Mouse (Mus musculus) large intestine, adult 2 months (tissue): Measurements from ENCODE around the gene Idh2. TPM values are rescaled to one million over a fixed set of nuclear protein-coding genes. Genes with fewer than 3 reads are reported as not detected.

Experiments used
- DNase-seq: peaks from one replicate; pipeline ENCODE4 v3.0.0-alpha.2; 2012; ENCODE audit warnings: low read depth, low spot score
- WGBS: fragments of 180-500 bp; shearing (Covaris S2); methylation state at CpG from one replicate; pipeline ENCODE4 v1.1.7; 2018; 5-methylcytosine and 5-hydroxymethylcytosine counted together
- polyA plus RNA-seq: library from polyadenylated mRNA; depleted of rRNA; stranded (reverse); fragments of >200 nt; gene quantifications from 2 replicates; pipeline ENCODE4 v1.2.3, GENCODE M21; 2012

Idh2 gene
- polyA plus RNA-seq, 1 experiment, result 156 TPM

DNA sequence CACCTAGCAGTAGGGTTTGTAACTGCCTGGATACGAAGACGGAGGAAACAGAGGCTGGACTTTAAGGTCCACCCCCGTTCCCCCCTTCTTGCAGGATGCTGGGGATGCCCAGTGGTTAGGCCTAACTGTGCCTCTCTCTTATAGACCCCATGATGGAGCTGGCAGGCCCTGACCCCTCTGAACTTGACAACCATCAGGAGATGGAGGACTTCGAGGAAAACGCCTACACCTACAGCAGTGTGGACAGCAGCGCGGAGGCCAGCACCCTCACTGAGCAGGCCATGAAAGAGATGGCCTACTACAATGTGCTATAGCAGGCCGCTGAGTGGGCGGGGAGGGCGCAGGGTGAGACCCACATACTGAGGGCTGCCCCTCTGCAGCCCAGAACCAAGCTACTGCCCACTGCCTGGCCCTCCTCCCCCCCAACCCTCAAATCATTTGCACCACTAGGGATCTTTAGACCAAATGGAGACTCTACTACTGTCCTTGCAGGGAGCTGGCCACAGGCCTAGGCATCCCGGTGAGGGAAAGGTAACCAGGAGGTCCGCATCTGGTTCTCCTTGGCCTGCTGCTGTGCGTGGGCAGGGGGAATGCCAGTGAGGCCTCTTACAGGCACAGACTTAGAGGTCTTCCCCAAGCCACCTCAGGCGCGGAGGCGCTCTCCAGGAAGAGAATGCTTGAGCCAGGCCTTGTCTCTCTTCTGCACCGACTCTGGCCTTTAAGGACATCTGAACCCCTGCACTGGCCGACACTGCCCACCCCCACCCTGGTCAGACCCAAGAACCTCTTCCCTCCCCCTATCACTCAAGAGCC, 24.8 kb downstream of the Idh2 start:
- 91% methylated on average over 18 of the region's 18 CpGs for WGBS
- DNase-seq, result no peak

DNA sequence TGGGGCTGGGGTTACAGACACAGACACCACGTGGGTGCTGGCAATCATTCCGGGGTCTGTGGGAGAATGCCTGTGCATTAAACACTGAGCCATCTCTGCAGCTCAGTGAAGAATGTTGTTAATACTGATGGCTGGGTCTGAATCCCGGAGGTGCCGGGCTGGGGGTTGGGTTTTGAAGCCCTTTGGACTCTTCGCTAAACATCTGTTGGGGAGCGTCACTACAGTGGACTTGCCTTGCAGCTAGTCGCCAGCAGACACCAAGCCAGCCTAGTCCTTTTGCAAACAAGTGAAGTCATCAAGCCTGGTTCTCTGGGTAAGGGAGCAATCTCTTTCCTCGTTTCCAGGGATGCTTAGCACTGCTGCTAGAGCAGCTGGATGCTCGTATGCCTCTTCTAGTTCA, 27.0 kb downstream of the Idh2 start:
- DNase-seq, result no peak
- 38% methylated on average over 9 of the region's 9 CpGs for WGBS

DNA sequence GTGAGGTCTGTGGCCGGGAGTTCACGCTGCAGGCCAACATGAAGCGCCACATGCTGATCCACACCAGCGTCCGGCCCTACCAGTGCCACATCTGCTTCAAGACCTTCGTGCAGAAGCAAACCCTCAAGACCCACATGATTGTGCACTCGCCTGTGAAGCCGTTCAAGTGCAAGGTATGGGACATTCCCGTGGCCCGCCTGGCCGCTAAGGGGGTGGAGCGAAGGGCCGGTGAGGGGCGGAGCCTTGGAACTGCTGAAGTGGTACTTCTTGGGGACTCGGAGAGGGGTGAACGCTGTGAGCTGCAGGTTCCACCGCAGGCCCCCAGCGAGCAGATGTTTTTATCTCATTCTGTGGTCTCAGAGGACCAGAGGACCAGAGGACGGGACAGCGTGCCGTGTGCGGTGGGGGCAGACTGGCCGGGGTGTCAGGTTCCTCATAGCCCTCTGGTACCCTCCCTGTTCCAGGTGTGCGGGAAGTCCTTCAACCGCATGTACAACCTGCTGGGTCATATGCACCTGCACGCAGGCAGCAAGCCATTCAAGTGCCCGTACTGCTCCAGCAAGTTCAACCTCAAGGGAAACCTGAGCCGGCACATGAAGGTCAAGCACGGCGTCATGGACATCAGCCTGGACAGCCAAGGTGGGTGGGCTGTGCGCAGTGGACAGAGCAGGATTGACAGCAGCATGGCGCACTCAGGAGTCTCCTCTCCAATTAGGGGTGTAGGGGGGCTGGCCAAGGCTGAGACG, 29.0 kb downstream of the Idh2 start:
- no peak for DNase-seq
- WGBS, result 87% methylated on average over 33 of the region's 33 CpGs

DNA sequence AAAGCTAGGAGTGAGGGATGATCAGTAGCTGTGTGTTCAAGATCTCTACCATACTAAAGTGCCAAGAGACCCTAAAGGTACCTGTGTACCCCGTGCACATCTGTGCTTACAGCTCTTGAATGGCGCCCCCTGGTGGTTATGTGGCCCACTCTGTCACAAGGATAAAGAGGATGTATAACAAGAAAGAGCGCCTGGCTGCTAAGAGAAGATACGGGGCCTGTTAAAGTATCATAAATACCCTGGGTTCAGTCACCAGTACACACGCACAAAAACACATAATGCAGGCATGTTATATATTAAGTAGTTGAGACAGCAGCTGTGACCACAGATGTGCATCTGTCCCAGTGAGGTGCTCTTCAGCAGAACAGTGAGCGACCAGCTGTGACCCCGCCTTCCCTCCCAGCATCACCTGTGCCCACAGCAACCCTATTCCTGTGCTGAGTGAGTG, 30.7 kb downstream of the Idh2 start:
- 37% methylated on average over 7 of the region's 7 CpGs for WGBS
- DNase-seq, result no peak

DNA sequence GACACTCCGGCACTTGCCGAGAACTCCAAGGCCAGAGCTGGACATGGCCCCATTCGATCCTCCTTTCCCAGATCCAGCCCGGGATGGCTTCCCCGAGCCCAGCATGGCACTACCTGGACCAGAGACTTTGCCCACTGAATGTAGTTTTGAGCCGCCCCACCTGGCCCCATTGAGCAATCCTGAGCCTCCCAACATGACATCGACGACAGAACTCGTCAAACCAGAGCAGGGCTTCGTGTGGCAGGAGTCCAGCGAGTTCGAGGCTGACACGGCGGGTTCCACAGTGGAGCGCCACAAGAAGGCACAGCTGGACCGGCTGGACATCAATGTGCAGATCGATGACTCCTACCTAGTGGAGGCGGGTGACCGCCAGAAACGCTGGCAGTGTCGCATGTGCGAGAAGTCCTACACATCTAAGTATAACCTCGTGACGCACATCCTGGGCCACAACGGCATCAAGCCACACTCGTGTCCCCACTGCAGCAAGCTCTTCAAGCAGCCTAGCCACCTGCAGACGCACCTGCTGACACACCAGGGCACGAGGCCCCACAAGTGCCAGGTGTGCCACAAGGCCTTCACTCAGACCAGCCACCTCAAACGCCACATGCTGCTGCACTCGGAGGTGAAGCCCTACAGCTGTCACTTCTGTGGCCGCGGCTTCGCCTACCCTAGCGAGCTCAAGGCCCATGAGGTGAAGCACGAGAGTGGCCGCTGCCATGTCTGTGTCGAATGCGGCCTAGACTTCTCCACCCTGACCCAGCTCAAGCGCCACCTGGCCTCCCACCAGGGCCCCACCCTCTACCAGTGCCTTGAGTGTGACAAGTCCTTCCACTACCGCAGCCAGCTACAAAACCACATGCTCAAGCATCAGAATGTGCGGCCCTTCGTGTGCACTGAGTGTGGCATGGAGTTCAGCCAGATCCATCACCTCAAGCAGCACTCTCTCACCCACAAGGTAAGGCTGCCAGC, 33.3 kb downstream of the Idh2 start:
- no peak for DNase-seq
- WGBS, result 91% methylated on average over 42 of the region's 42 CpGs

DNA sequence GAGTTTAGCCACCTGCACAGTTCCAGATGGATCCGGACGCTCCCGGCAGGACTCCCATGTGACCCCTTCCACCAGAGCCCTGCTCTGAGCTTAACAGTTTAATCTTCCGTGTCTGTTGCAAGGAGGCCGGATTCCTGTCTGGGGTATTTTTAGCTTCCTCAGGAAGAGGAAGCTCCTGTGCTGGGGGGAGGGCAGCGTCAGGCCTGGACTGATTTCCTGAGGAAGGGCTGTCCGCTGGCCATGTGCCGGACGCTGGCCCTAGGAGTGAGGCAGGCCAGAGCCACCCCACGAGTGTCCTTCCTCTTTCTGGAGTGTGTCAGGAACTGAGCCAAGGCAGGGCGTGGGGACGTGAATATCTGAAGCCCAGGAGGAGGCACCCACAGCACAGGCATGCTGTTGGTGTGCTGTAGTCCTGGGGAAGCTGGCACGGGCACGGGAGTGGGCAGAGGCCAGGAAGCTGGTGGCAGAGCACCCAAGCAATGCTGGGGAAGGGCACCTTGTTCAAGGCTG, 36.3 kb downstream of the Idh2 start:
- 34% methylated on average over 14 of the region's 14 CpGs for WGBS
- no peak for DNase-seq

DNA sequence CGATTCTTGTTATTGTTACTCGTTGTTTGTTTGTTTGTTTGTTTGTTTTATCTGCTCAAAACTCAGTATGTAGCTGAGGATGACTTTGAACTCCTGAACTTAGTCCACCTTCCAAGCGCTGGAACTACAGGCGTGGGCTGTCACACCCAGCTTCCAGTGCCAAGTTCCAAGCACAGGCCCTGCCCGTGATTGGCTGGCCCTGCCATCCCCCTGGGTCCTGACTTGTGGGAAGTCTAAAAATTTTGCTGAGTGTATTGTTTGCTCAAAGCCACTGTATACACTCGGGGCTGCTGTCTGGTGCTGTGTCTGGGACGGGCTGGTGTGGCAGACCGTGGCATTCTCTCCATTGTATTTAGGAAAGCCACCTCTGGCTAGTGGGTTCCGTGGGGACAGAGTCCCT, 37.4 kb downstream of the Idh2 start:
- no peak for DNase-seq
- WGBS, result 31% methylated on average over 9 of the region's 9 CpGs

DNA sequence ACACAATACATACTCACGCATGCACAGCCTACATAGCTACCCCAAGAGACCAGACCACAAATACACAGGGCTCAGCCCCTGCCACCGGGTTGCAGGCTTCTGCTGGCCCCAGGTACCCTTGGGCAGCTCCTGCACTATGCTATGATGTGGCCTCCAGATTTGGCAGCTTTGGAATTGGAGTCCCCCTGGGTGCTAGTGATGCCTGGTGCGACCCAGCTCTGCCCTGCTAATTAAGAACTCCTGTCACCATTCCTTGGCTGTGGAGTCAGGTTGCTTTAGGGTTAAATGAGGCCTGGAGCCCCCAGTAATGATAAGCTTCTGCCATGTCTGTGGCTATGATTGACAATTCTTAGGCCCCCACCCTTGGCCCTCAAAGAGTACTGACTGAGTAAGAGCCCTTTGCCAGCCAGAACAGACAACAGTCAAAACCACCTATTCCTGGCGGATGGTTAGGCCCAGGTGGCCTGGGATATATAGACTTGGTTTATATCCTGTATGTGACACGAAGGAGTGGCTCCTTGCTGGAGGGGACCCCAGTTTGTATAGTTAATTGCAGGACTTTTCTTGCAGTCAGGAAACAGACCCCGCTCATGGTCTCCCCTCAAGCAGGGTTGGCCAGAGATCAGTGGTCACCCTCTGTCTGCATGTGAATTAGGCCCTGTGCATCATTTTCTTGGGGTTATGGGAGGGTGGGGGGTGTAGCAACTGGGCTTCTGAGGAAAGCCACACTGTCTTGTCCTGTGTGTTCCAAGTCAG, 38.1 kb downstream of the Idh2 start:
- 82% methylated on average over 6 of the region's 6 CpGs for WGBS
- no peak for DNase-seq

DNA sequence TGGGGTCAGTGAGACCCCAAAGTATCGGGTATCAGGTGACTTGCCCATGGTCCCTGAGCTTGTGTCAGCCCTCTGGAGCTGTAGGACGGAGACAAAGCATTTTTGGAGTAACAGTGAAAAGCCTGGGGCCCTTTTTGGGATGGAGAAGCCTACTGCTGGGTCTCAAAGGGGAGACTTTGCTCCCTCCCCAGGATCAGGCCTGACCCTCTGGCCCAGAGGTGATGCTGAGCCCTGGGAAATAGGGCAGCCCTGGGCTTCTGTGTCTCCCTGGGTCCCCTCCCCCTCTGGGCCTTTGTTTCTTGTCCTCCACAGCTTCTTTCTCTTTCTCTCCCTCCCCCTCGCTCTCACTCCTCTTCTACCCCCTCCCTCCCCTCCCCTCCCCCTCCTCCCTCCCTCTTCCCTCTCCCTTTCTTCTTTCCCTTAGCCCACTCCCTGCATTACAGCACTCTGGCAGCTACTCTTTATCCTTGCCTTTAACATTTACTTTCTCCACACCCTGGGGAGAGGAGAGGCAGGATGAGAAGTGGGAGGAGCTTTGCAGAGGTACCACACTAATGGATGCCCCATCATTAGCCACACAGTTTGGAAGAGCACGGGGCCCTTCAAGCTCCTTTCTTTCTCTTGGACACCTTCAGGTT, 39.1 kb downstream of the Idh2 start:
- 79% methylated on average over 4 of the region's 4 CpGs for WGBS
- DNase-seq, result no peak

DNA sequence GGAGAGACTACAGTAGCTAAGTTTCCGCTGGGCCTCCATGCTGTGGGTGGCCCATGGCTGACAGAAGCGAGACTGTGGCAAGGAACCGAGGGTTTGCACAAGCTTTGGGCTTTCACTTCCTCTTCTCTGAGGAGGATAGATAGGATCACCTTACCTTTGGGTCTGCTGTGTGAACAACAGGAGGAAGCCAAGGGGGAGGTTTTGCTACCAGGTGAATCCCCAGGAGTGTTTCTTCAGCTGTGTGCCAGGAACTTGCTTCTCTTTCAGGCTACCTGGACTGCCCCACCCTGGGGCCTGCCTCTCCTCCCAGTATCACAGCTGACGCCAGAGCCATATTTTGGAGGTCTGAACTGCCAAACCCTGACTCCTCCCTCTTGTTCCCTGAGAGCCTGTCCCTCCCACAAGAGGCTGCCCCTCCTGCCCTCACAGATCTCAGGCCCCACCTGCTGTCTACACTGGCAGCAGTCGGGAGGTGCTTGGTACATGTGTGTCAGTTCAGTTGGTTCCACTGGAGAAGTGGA, 40.2 kb downstream of the Idh2 start:
- WGBS, result 20% methylated on average over 5 of the region's 5 CpGs
- peak; percentile 67 for DNase-seq

DNA sequence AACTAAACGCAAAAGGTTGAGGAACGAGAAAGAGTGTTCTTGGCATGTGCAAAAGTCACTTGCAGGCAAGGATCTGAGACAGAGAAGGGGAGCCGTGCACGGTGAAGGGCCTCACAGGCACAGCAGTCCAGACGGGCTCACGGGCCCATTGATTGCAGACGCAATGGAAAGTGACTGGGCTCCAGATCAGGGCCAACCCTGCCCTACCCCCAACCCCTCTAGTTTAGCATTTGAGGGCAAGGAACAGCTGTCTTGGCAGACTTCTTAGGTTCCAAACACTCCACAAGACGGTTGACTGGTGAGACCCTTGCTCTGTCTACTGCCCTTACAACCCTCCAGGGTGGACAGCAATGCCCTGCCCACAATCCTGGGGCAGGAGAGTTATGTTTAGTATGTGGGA, 41.7 kb downstream of the Idh2 start:
- 41% methylated on average over 8 of the region's 8 CpGs for WGBS
- DNase-seq, result no peak

DNA sequence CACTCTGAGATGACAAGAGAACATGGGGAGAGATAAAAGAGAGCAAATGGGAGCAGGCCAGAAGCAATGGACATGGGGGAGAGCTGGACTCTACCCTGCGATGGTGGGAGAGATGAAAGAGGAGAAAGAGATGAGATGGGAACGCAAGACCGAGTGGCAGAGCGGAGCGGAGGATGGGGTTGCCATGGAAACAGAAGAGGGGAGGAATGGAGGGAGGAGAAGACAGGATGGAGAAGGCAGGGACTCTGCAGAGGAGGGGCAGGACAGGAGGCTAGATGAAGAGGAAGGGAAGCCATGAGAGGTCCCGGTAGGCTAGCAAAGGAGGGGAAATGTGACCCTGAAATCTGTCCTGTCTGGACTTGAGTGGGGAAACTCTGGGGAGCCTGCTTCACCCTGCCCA, 42.9 kb downstream of the Idh2 start:
- WGBS, result 93% methylated on average over 6 of the region's 6 CpGs
- no peak for DNase-seq

DNA sequence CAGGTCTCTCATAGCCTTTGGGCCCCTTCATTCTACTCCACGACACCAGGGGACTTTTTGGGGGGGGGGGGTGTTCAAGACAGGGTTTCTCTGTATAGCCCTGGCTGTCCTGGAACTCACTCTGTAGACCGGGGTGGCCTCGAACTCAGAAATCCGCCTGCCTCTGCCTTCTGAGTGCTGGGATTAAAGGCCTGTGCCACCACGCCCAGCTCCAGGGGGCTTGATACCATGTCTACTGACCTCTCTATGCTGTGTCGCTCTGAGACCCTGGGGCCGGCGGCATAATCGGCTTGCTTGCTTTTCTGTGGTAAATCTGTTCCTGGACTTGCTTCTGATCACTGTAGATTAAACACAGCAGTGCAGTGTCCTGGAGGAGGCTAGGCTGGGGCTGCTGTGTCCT, 44.0 kb downstream of the Idh2 start:
- no peak for DNase-seq
- WGBS, result 92% methylated on average over 9 of the region's 9 CpGs

DNA sequence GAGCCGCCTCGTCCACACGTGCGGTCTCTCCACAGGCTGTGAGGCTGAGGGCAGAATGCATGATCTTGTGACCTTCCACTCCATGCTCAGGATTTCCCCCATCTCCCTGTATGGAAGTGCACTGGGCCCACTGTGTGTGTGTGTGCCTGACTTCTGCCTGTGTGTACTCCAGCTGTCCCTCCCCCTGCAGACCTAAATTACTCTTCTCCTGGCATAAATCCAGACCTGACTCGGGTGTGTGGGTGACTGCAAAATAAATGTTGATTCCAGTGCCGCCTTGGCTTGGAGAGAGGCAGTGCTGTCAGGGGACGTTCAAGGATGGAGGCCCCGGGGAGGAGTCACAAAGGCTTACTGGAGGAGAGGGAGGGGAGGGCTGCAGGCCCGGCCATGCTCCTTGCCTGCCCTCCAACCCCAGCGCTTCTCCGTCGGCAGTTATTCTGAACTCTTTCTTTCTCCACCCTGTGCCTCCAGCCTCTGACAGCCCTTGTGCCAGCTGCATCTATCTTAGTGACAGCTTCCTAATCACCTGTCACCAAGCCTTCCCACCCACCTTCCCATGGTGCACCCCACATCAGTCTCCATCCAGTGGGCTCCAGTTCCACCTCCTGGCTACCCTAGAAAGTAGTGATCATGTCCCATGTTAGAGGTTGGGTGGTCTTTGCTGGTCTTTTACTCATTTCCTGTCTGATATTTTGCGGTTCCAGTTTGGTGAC, 45.4 kb downstream of the Idh2 start:
- 22% methylated on average over 13 of the region's 13 CpGs for WGBS
- DNase-seq, result no peak

DNA sequence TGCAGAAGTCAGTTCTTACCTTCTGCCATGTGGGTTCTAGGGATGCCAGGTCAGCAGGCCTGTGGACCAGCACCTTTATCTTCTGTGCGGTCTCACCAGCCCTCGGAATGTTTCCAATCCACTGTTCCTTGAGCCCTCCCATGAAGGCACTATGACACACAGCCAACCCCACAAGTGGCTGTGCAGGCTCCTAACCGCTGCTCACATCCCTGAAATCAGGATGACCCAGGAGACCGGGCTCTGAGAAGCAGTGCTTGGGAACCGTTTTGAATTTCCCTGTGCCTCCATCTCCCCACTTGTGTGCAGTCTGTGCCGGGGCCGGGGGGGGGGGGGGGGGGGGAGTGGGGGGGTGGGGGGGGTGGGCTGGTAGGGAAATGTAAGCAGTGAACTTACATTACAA, 46.9 kb downstream of the Idh2 start:
- no peak for DNase-seq
- WGBS, result 73% methylated on average over 5 of the region's 7 CpGs

DNA sequence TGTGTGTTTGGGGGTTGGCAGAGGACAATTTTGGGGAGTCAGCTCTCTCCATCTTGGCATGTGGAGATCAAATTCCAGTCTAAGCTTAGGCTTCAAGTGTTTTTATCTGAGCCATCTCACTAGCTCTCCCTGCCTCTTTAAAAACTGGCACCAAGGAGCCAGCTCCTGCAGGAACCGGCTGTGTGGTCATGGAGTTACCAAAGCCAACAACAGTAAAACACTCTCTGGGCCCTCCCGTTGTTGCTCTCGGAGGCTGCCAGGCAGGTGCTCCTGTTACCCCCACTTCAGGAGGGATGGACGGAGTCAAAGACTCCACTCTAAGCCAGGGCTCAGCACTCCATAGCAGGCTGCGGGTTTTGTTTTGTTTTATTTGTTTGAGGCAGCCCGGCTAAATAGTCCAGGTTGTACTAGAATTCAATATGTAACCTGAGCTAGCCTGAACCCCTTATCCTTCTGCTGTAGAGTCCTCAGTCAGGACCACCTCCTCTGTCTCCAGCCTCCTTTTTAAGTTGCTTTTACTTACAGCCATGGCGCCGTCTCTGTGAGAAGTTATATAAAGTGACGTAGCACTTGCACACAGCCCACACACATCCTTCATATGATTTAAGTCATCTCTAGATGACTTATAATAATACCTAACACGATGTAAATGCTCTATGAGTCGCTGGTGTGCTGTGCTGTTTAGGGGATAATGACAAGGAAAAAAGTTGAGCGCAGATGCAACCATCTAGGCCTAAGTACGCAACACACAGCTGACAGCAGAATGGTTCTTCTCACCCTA, 48.3 kb downstream of the Idh2 start:
- no peak for DNase-seq
- WGBS, result 69% methylated on average over 13 of the region's 13 CpGs

DNA sequence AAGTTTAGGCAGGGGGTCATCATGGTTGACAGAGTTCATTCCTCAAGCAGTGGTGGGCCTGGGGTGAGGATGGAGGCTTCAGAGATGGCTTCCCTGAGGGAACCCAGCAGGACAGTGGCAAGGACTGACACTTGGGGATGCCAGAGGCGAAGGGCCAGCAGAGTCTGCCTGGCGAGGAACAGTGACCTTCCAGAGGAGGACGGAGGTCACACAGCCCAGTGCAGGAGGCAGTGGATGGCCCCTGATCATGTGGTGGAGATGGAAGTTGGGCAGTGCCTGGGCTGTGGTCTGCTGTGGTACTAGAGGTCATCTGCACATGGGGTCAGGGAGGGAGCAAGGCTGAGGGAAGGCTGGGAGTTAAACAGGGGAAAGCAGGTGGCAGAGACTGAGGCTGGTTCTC, 49.9 kb downstream of the Idh2 start:
- DNase-seq, result no peak
- WGBS, result 95% methylated on average over 3 of the region's 3 CpGs
